Mouse (Mus musculus): Measurements from ENCODE around the gene Dnmbp. TPM values are rescaled to one million over a fixed set of nuclear protein-coding genes. Genes with fewer than 3 reads are reported as not detected.

Gene Dnmbp
- polyA plus RNA-seq, 1 experiment from 2014 or later: 25.4 TPM

- Histone ChIP-seq H3K27me3 (ENCODE audit: insufficient read depth, low read length) (no peaks in the 10 kb centered on the region), H3K4me3 (ENCODE audit: low read length) (no peak overlapping the region), H3K9ac (replicated peaks; ENCODE audit: low read length) (no peak overlapping the region), H3K4me1 (ENCODE audit: insufficient read depth, low read length) (peaks cover 15% of the 10 kb centered on the region), H3K36me3 (ENCODE audit: insufficient read depth, low read length) (no peaks in the 10 kb centered on the region), H3K9me3 (ENCODE audit: low read length) (no peaks in the 10 kb centered on the region), H3K27ac (ENCODE audit: low read length) (no peak overlapping the region), H3K4me2 (replicated peaks; ENCODE audit: low read depth, low read length) (no peak overlapping the region)
- no peak for ATAC-seq (ENCODE audit: low FRiP score, low TSS enrichment)
- 46% methylated on average over 5 of the region's 5 CpGs for WGBS
These were observed 12.0 kb downstream of the Dnmbp start for GRCm38 (mm10) chr19:43927967-43928366.

GRCm38 (mm10) chr19:43927057-43927456 lies 12.9 kb downstream of the Dnmbp start:
- H3K36me3 ChIP-seq (ENCODE audit: insufficient read depth, low read length): no peaks in the 10 kb centered on the region
- no peak overlapping the region for H3K27ac ChIP-seq (ENCODE audit: low read length)
- no peaks in the 10 kb centered on the region for H3K9me3 ChIP-seq (ENCODE audit: low read length)
- no peak for ATAC-seq (ENCODE audit: low FRiP score, low TSS enrichment)
- 0 out of 2 replicates have a peak overlapping the region, but pooled peaks have one; percentile 31 for H3K9ac ChIP-seq (replicated peaks; ENCODE audit: low read length)
- peaks cover 15% of the 10 kb centered on the region for H3K4me1 ChIP-seq (ENCODE audit: insufficient read depth, low read length)
- no peaks in the 10 kb centered on the region for H3K27me3 ChIP-seq (ENCODE audit: insufficient read depth, low read length)
- no peak overlapping the region for H3K4me3 ChIP-seq (ENCODE audit: low read length)
- 60% methylated on average over 10 of the region's 10 CpGs for WGBS
- H3K4me2 ChIP-seq (replicated peaks; ENCODE audit: low read depth, low read length): no peak overlapping the region

GRCm38 (mm10) chr19:43926141-43926987 lies 13.6 kb downstream of the Dnmbp start:
- WGBS: 53% methylated on average over 10 of the region's 10 CpGs
- Histone ChIP-seq H3K4me1 (ENCODE audit: insufficient read depth, low read length) (peaks cover 19% of the 10 kb centered on the region), H3K4me2 (replicated peaks; ENCODE audit: low read depth, low read length) (no peak overlapping the region), H3K36me3 (ENCODE audit: insufficient read depth, low read length) (no peaks in the 10 kb centered on the region), H3K4me3 (ENCODE audit: low read length) (no peak overlapping the region), H3K27ac (ENCODE audit: low read length) (no peak overlapping the region), H3K9ac (replicated peaks; ENCODE audit: low read length) (no peak overlapping the region), H3K27me3 (ENCODE audit: insufficient read depth, low read length) (no peaks in the 10 kb centered on the region), H3K9me3 (ENCODE audit: low read length) (no peaks in the 10 kb centered on the region)
- ATAC-seq (ENCODE audit: low FRiP score, low TSS enrichment): no peak

GRCm38 (mm10) chr19:43924361-43924760 lies 15.6 kb downstream of the Dnmbp start:
- Histone ChIP-seq H3K4me2 (replicated peaks; ENCODE audit: low read depth, low read length) (no peak overlapping the region), H3K27ac (ENCODE audit: low read length) (no peak overlapping the region), H3K4me1 (ENCODE audit: insufficient read depth, low read length) (peaks cover 25% of the 10 kb centered on the region), H3K9ac (replicated peaks; ENCODE audit: low read length) (no peak overlapping the region), H3K27me3 (ENCODE audit: insufficient read depth, low read length) (no peaks in the 10 kb centered on the region), H3K9me3 (ENCODE audit: low read length) (no peaks in the 10 kb centered on the region), H3K36me3 (ENCODE audit: insufficient read depth, low read length) (no peaks in the 10 kb centered on the region), H3K4me3 (ENCODE audit: low read length) (no peak overlapping the region)
- ATAC-seq (ENCODE audit: low FRiP score, low TSS enrichment): no peak
- 80% methylated on average over 8 of the region's 8 CpGs for whole genome bisulfite sequencing

GRCm38 (mm10) chr19:43922963-43923362 lies 17.0 kb downstream of the Dnmbp start:
- no peaks in the 10 kb centered on the region for H3K9me3 ChIP-seq (ENCODE audit: low read length)
- no peak overlapping the region for H3K27ac ChIP-seq (ENCODE audit: low read length)
- no peak overlapping the region for H3K4me2 ChIP-seq (replicated peaks; ENCODE audit: low read depth, low read length)
- no peaks in the 10 kb centered on the region for H3K36me3 ChIP-seq (ENCODE audit: insufficient read depth, low read length)
- no peaks in the 10 kb centered on the region for H3K27me3 ChIP-seq (ENCODE audit: insufficient read depth, low read length)
- H3K9ac ChIP-seq (replicated peaks; ENCODE audit: low read length): no peak overlapping the region
- H3K4me3 ChIP-seq (ENCODE audit: low read length): no peak overlapping the region
- no peak for ATAC-seq (ENCODE audit: low FRiP score, low TSS enrichment)
- 84% methylated on average over 7 of the region's 7 CpGs for WGBS
- H3K4me1 ChIP-seq (ENCODE audit: insufficient read depth, low read length): peaks cover 25% of the 10 kb centered on the region

GRCm38 (mm10) chr19:43921410-43921809 lies 18.6 kb downstream of the Dnmbp start:
- whole genome bisulfite sequencing: 42% methylated on average over 13 of the region's 13 CpGs
- H3K4me1 ChIP-seq (ENCODE audit: insufficient read depth, low read length): peaks cover 25% of the 10 kb centered on the region
- H3K27me3 ChIP-seq (ENCODE audit: insufficient read depth, low read length): no peaks in the 10 kb centered on the region
- H3K4me2 ChIP-seq (replicated peaks; ENCODE audit: low read depth, low read length): peak overlapping the region; percentile 13; the same call in 1 of the 2 replicates
- no peaks in the 10 kb centered on the region for H3K36me3 ChIP-seq (ENCODE audit: insufficient read depth, low read length)
- no peak overlapping the region for H3K27ac ChIP-seq (ENCODE audit: low read length)
- ATAC-seq (ENCODE audit: low FRiP score, low TSS enrichment): no peak
- no peak overlapping the region for H3K4me3 ChIP-seq (ENCODE audit: low read length)
- no peak overlapping the region for H3K9ac ChIP-seq (replicated peaks; ENCODE audit: low read length)
- no peaks in the 10 kb centered on the region for H3K9me3 ChIP-seq (ENCODE audit: low read length)

- 11% methylated on average over 32 of the region's 32 CpGs for WGBS
- Histone ChIP-seq H3K9me3 (ENCODE audit: low read length) (no peaks in the 10 kb centered on the region), H3K27me3 (ENCODE audit: insufficient read depth, low read length) (no peaks in the 10 kb centered on the region), H3K9ac (replicated peaks; ENCODE audit: low read length) (peak overlapping the region; percentile 42; the same call in 1 of the 2 replicates), H3K36me3 (ENCODE audit: insufficient read depth, low read length) (no peaks in the 10 kb centered on the region), H3K4me1 (ENCODE audit: insufficient read depth, low read length) (peaks cover 27% of the 10 kb centered on the region), H3K27ac (ENCODE audit: low read length) (peak overlapping the region; percentile 44), H3K4me3 (ENCODE audit: low read length) (peak overlapping the region; percentile 10), H3K4me2 (replicated peaks; ENCODE audit: low read depth, low read length) (peak overlapping the region; percentile 43)
- ATAC-seq (ENCODE audit: low FRiP score, low TSS enrichment): peak; percentile 64
These were observed 19.3 kb downstream of the Dnmbp start for GRCm38 (mm10) chr19:43920453-43921300.

GRCm38 (mm10) chr19:43919841-43920240 lies 20.1 kb downstream of the Dnmbp start:
- H3K4me2 ChIP-seq (replicated peaks; ENCODE audit: low read depth, low read length): no peak overlapping the region
- H3K4me1 ChIP-seq (ENCODE audit: insufficient read depth, low read length): peaks cover 30% of the 10 kb centered on the region
- no peak overlapping the region; the same call in 1 of the 2 replicates for H3K27ac ChIP-seq (ENCODE audit: low read length)
- H3K9ac ChIP-seq (replicated peaks; ENCODE audit: low read length): no peak overlapping the region
- no peaks in the 10 kb centered on the region for H3K36me3 ChIP-seq (ENCODE audit: insufficient read depth, low read length)
- no peak overlapping the region for H3K4me3 ChIP-seq (ENCODE audit: low read length)
- no peaks in the 10 kb centered on the region for H3K27me3 ChIP-seq (ENCODE audit: insufficient read depth, low read length)
- 83% methylated on average over 4 of the region's 4 CpGs for WGBS
- H3K9me3 ChIP-seq (ENCODE audit: low read length): no peaks in the 10 kb centered on the region
- no peak for ATAC-seq (ENCODE audit: low FRiP score, low TSS enrichment)

GRCm38 (mm10) chr19:43918834-43919233 lies 21.2 kb downstream of the Dnmbp start:
- Histone ChIP-seq H3K4me3 (ENCODE audit: low read length) (no peak overlapping the region), H3K27ac (ENCODE audit: low read length) (no peak overlapping the region), H3K36me3 (ENCODE audit: insufficient read depth, low read length) (no peaks in the 10 kb centered on the region), H3K4me2 (replicated peaks; ENCODE audit: low read depth, low read length) (no peak overlapping the region), H3K9ac (replicated peaks; ENCODE audit: low read length) (no peak overlapping the region), H3K9me3 (ENCODE audit: low read length) (no peaks in the 10 kb centered on the region), H3K4me1 (ENCODE audit: insufficient read depth, low read length) (peaks cover 30% of the 10 kb centered on the region), H3K27me3 (ENCODE audit: insufficient read depth, low read length) (no peaks in the 10 kb centered on the region)
- no peak for ATAC-seq (ENCODE audit: low FRiP score, low TSS enrichment)
- 90% methylated on average over 3 of the region's 3 CpGs for WGBS
